Mouse (Mus musculus): ENCODE data around the gene Zbtb39.

- no peak for TF ChIP-seq CTCF (IDR thresholded peaks at IDR 0.05; ENCODE audit: control insufficient read depth, insufficient read depth, insufficient read length)
- TF ChIP-seq USF1 (IDR thresholded peaks at IDR 0.05; ENCODE audit: low read depth) = no peak
- no peak for TF ChIP-seq MYOD1 (IDR thresholded peaks at IDR 0.05; ENCODE audit: control insufficient read depth, insufficient read length, low read depth)
Observed at GRCm38 (mm10) chr10:127712736-127713135, 26.6 kb upstream of the Zbtb39 start.

Measured in C2C12 (cell line).